Mouse (Mus musculus): ENCODE results near the gene Pde1c. TPM values are rescaled to one million over a fixed set of nuclear protein-coding genes. Genes with fewer than 3 reads are reported as not detected.

Pde1c gene
- total and polyA plus RNA-seq, 3 experiments = 9.7 to 85.7 (median 64.9) TPM

DNA sequence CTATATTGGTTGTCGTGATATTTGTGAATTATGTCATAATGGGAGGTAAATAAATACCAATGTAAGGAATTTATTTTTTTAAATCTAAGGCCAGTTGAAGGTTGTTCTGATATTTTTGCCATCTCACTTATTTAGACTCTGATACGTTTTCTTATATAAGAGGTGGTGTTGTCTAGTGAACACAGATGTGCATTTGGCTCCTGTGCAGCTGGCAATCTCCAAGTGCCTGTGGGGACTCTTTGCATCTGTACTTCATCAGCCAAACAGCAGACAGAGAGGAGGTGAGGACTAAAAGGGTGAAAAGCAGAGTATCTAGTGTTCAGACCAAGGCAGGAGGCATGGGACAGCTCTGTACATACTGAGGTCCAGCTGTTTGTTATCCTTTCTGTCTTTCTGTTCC is 536.7 kb downstream of the Pde1c start:
- peak; percentile 12 to 20 for DNase-seq
- Histone ChIP-seq H3K9ac (ENCODE audit: low read depth, low read length) (no peak overlapping the region), H3K4me3 (no peak overlapping the region), H3K79me2 (replicated peaks; ENCODE audit: control insufficient read depth, insufficient read depth, low read length) (no peaks in the 10 kb centered on the region), H3K27me3 (ENCODE audit: control insufficient read depth, insufficient read depth, low read length) (no peaks in the 10 kb centered on the region), H3K4me1 (ENCODE audit: control insufficient read depth, insufficient read depth, low read length) (no peaks in the 10 kb centered on the region), H3K36me3 (ENCODE audit: control insufficient read depth, insufficient read depth, low read length) (no peaks in the 10 kb centered on the region), H3K27ac (no peak overlapping the region)
- intact Hi-C loops (cut with DNase I) = no loop called here
- 65% methylated on average over 2 of the region's 2 CpGs for WGBS
- TF ChIP-seq POLR2A (IDR thresholded peaks at IDR 0.05; ENCODE audit: insufficient read depth, low read depth, low read length) (no peak), CTCF (IDR thresholded peaks at IDR 0.05) (no peak), EP300 (IDR thresholded peaks at IDR 0.05; ENCODE audit: insufficient read depth, low read depth, low read length) (no peak)

DNA sequence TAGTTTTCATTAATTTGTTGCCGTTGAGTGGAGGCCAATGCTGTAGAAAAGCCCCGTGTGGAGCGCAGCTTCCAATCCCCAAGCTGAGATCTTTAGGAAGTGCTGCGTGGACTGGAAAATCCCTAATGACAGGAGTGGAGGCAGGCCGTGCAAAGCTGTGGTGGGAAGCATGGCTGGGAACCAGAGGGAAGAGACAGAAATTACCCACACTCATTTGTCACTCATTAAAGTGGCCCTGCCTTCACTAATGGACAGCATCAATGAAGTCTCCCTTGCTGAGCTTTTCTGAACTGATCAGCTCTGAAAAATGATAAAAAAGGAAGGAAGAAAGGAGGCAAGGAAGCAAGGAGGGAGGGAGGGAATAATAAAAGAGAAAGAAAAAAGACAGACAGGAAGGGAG is 538.9 kb downstream of the Pde1c start:
- Histone ChIP-seq H3K27me3 (ENCODE audit: control insufficient read depth, insufficient read depth, low read length) (no peaks in the 10 kb centered on the region), H3K27ac (no peak overlapping the region), H3K4me1 (ENCODE audit: control insufficient read depth, insufficient read depth, low read length) (no peaks in the 10 kb centered on the region), H3K79me2 (replicated peaks; ENCODE audit: control insufficient read depth, insufficient read depth, low read length) (no peaks in the 10 kb centered on the region), H3K4me3 (no peak overlapping the region), H3K9ac (ENCODE audit: low read depth, low read length) (no peak overlapping the region), H3K36me3 (ENCODE audit: control insufficient read depth, insufficient read depth, low read length) (no peaks in the 10 kb centered on the region)
- intact Hi-C loops (cut with DNase I) = no loop called here
- TF ChIP-seq POLR2A (IDR thresholded peaks at IDR 0.05; ENCODE audit: insufficient read depth, low read depth, low read length) (no peak), CTCF (IDR thresholded peaks at IDR 0.05) (no peak), EP300 (IDR thresholded peaks at IDR 0.05; ENCODE audit: insufficient read depth, low read depth, low read length) (no peak)
- WGBS = 62% methylated on average over 5 of the region's 5 CpGs
- DNase-seq = no peak

DNA sequence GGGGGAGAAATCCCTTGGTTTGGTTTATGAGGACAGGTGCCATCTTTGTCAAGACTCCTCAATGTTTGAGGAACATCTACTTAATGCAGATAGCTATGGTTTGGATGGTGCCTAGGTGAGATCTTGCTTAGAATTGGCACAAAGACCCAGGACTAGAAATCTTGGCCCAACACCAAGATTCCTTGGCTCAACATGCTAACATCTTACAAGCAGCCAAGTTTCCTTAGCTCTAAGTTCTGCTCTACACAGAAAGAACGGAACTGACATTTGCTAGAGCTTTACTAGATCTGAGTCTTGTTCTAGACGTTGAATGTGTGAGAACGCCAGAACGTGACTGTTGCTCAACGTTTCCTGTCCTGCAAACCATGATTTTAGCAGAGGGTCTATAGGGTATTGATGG is 540.9 kb downstream of the Pde1c start:
- no peaks in the 10 kb centered on the region for H3K4me1 ChIP-seq (ENCODE audit: control insufficient read depth, insufficient read depth, low read length)
- TF ChIP-seq CTCF (IDR thresholded peaks at IDR 0.05) = no peak
- TF ChIP-seq EP300 (IDR thresholded peaks at IDR 0.05; ENCODE audit: insufficient read depth, low read depth, low read length) = no peak
- no peak for TF ChIP-seq POLR2A (IDR thresholded peaks at IDR 0.05; ENCODE audit: insufficient read depth, low read depth, low read length)
- H3K27me3 ChIP-seq (ENCODE audit: control insufficient read depth, insufficient read depth, low read length) = no peaks in the 10 kb centered on the region
- no peak overlapping the region for H3K27ac ChIP-seq
- no peaks in the 10 kb centered on the region for H3K79me2 ChIP-seq (replicated peaks; ENCODE audit: control insufficient read depth, insufficient read depth, low read length)
- intact Hi-C loops (cut with DNase I) = no loop called here
- H3K9ac ChIP-seq (ENCODE audit: low read depth, low read length) = no peak overlapping the region
- H3K4me3 ChIP-seq = no peak overlapping the region
- WGBS = 64% methylated on average over 5 of the region's 5 CpGs
- H3K36me3 ChIP-seq (ENCODE audit: control insufficient read depth, insufficient read depth, low read length) = no peaks in the 10 kb centered on the region
- DNase-seq = no peak

DNA sequence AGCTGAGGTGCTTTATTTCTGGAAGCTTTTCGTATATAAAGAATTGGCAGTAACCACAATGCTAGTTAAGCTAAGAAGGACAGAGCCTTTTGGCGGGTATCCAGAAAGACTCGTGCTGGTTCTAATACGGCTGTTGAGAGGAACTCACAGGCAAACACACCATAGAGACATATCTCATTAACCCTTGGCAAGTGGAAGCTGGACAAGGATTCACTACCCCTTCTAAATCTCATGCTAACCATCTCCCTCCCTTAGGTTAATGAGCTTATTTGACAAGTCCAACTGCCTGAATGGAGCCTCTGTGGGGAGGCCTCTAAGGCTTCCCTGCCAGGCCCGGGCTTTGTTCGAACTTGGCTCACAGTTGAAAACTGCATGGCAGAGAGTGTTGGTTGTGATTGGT is 541.6 kb downstream of the Pde1c start:
- no peak overlapping the region for H3K9ac ChIP-seq (ENCODE audit: low read depth, low read length)
- TF ChIP-seq EP300 (IDR thresholded peaks at IDR 0.05; ENCODE audit: insufficient read depth, low read depth, low read length) (no peak), POLR2A (IDR thresholded peaks at IDR 0.05; ENCODE audit: insufficient read depth, low read depth, low read length) (no peak), CTCF (IDR thresholded peaks at IDR 0.05) (no peak)
- WGBS = 51% methylated on average over 6 of the region's 6 CpGs

DNA sequence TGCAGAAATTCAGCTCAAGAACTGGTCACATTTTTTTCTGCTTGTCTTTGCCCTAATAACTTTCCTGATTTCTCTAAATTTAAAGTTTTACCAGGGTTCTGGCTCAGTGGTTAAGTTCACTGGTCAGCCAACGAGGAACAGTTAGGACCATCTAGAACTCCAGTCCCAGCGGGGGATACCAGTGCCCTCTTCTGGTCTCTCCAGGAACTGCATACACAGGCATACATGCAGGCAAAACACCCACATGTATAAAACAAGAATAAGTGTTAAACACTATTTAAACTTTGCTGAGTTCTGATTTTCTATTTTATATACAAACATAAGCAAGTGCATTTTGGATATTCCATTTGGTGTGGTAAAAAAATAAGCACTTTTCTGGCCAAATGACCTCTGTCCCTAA is 543.4 kb downstream of the Pde1c start:
- WGBS = 60% methylated on average over 2 of the region's 2 CpGs
- DNase-seq = no peak
- TF ChIP-seq CTCF (IDR thresholded peaks at IDR 0.05) = peak; percentile 46
- no peak for TF ChIP-seq EP300 (IDR thresholded peaks at IDR 0.05; ENCODE audit: insufficient read depth, low read depth, low read length)
- no peak for TF ChIP-seq POLR2A (IDR thresholded peaks at IDR 0.05; ENCODE audit: insufficient read depth, low read depth, low read length)
- no peak overlapping the region for H3K27ac ChIP-seq
- intact Hi-C loops (cut with DNase I) = no loop called here
- H3K36me3 ChIP-seq (ENCODE audit: control insufficient read depth, insufficient read depth, low read length) = no peaks in the 10 kb centered on the region
- no peaks in the 10 kb centered on the region for H3K27me3 ChIP-seq (ENCODE audit: control insufficient read depth, insufficient read depth, low read length)
- no peak overlapping the region for H3K9ac ChIP-seq (ENCODE audit: low read depth, low read length)
- no peaks in the 10 kb centered on the region for H3K79me2 ChIP-seq (replicated peaks; ENCODE audit: control insufficient read depth, insufficient read depth, low read length)
- H3K4me1 ChIP-seq (ENCODE audit: control insufficient read depth, insufficient read depth, low read length) = no peaks in the 10 kb centered on the region
- no peak overlapping the region for H3K4me3 ChIP-seq

More for the DNA sequence above, 541.6 kb downstream of the Pde1c start:
- Histone ChIP-seq H3K4me3 (no peak overlapping the region), H3K79me2 (replicated peaks; ENCODE audit: control insufficient read depth, insufficient read depth, low read length) (no peaks in the 10 kb centered on the region), H3K36me3 (ENCODE audit: control insufficient read depth, insufficient read depth, low read length) (no peaks in the 10 kb centered on the region), H3K27me3 (ENCODE audit: control insufficient read depth, insufficient read depth, low read length) (no peaks in the 10 kb centered on the region), H3K4me1 (ENCODE audit: control insufficient read depth, insufficient read depth, low read length) (no peaks in the 10 kb centered on the region), H3K27ac (no peak overlapping the region)
- DNase-seq = no peak
- intact Hi-C loops (cut with DNase I) = no loop called here

Small RNA genes within 50 kb of the gene (microRNA-seq; reads per million reads assigned to microRNA genes)
- 0 reads per million in 2 experiments for gene Gm44413

Other genes starting within 250 kb of the Pde1c start
- 10 to 100 TPM; 15.7 to 18.0 TPM for gene Lsm5, start 135.6 kb upstream of the Pde1c start, total RNA-seq (2021)
- gene Lsm5, start 135.6 kb upstream of the Pde1c start, polyA plus RNA-seq (2012; rRNA removed) = 4.2 and 6.3 TPM in 2 replicates
- gene Avl9, start 145.8 kb upstream of the Pde1c start, total RNA-seq (2021) = 1 to 10 TPM; 5.8 to 6.9 TPM
- gene Avl9, start 145.8 kb upstream of the Pde1c start, polyA plus RNA-seq (2012; rRNA removed) = 2.0 and 3.2 TPM in 2 replicates
- 10 to 100 TPM; 28.9 to 30.6 TPM for gene Kbtbd2, start 228.7 kb upstream of the Pde1c start, total RNA-seq (2021)
- 7.7 and 15.6 TPM in 2 replicates for gene Kbtbd2, start 228.7 kb upstream of the Pde1c start, polyA plus RNA-seq (2012; rRNA removed)

All from heart, adult 2 months (tissue).